In genomic region chr9:94847624-94848023, GRCm38 (mm10) we compare ENCODE assay signal across 28 mouse cellular contexts.
DNase-seq lines count a peak whose midpoint lies in the region; ATAC-seq and TF ChIP-seq lines count a peak whose summit lies in the region.
"Had no signal": no experiment of that assay in that cellular context is flagged by ENCODE, and none has a peak within 500 bp of the region (broad histone marks: within the 10 kb centered on the region; RNA-seq: fewer than 3 reads in every experiment).

No protein-coding gene starts in this region.

- no peak overlapping the region for H3K4me3 ChIP-seq in lung, embryonic 14.5 days (ENCODE audit: low read depth, low read length)
- no peak overlapping the region for H3K4me3 ChIP-seq in lung, postnatal 0 days (ENCODE audit: low read depth, low read length)
- H3K4me3 ChIP-seq in forebrain, embryonic 15.5 days, result no peak overlapping the region
- H3K4me3 ChIP-seq: embryonic facial prominence, embryonic 12.5 days; embryonic facial prominence, embryonic 15.5 days; erythroblast, embryonic 14.5 days; forebrain, embryonic 12.5 days; gastrocnemius, adult 2 months; hindbrain, embryonic 12.5 days; hindbrain, embryonic 15.5 days had no signal

- no peak overlapping the region for H3K4me2 ChIP-seq in lung, embryonic 14.5 days
- no peak overlapping the region for H3K4me2 ChIP-seq in lung, postnatal 0 days (replicated peaks; ENCODE audit: low read depth, low read length)
- H3K4me2 ChIP-seq in forebrain, embryonic 15.5 days (replicated peaks), result no peak overlapping the region
- H3K4me2 ChIP-seq: embryonic facial prominence, embryonic 12.5 days; embryonic facial prominence, embryonic 15.5 days; forebrain, embryonic 12.5 days; heart, embryonic 11.5 days; hindbrain, embryonic 12.5 days; hindbrain, embryonic 15.5 days had no signal

- ATAC-seq in lung, embryonic 14.5 days (ENCODE audit: insufficient read depth), result peak; percentile 80; the same call in 1 of the 2 replicates
- ATAC-seq in lung, postnatal 0 days, result peak; percentile 88
- no peak for ATAC-seq in erythroblast, adult 5-6 weeks (replicated peaks; ENCODE audit: low FRiP score, poor library complexity, severe bottlenecking)
- no peak for ATAC-seq in forebrain, embryonic 15.5 days (replicated peaks)
- ATAC-seq: forebrain, embryonic 16.5 days; Patski had no signal

- H3K27ac ChIP-seq in lung, embryonic 14.5 days (ENCODE audit: low read depth), result no peak overlapping the region
- no peak overlapping the region for H3K27ac ChIP-seq in lung, postnatal 0 days (ENCODE audit: low read length)
- H3K27ac ChIP-seq in forebrain, embryonic 15.5 days (replicated peaks), result no peak overlapping the region
- H3K27ac ChIP-seq: embryonic facial prominence, embryonic 12.5 days; embryonic facial prominence, embryonic 15.5 days; forebrain, embryonic 12.5 days; gastrocnemius, adult 2 months; hindbrain, embryonic 12.5 days; hindbrain, embryonic 15.5 days had no signal

- 63% methylated on average over 6 of the region's 6 CpGs for WGBS in lung, embryonic 14.5 days
- 54% methylated on average over 6 of the region's 6 CpGs for WGBS in lung, postnatal 0 days
- 94% methylated on average over 6 of the region's 6 CpGs for WGBS in forebrain, embryonic 15.5 days

- no peaks in the 10 kb centered on the region for H3K36me3 ChIP-seq in lung, embryonic 14.5 days (ENCODE audit: insufficient read depth)
- no peaks in the 10 kb centered on the region for H3K36me3 ChIP-seq in lung, postnatal 0 days (ENCODE audit: insufficient read depth, low read length)
- H3K36me3 ChIP-seq in forebrain, embryonic 15.5 days, result no peaks in the 10 kb centered on the region
- H3K36me3 ChIP-seq: embryonic facial prominence, embryonic 12.5 days; embryonic facial prominence, embryonic 15.5 days; forebrain, embryonic 12.5 days; G1E; hindbrain, embryonic 12.5 days; hindbrain, embryonic 15.5 days had no signal

- no peaks in the 10 kb centered on the region for H3K27me3 ChIP-seq in lung, embryonic 14.5 days (ENCODE audit: insufficient read depth, low read length)
- H3K27me3 ChIP-seq in lung, postnatal 0 days (replicated peaks; ENCODE audit: insufficient read depth, low read length), result no peaks in the 10 kb centered on the region
- H3K27me3 ChIP-seq in forebrain, embryonic 15.5 days, result no peaks in the 10 kb centered on the region
- H3K27me3 ChIP-seq: CH12.LX; embryonic facial prominence, embryonic 12.5 days; embryonic facial prominence, embryonic 15.5 days; forebrain, embryonic 12.5 days; hindbrain, embryonic 12.5 days; hindbrain, embryonic 15.5 days; Patski had no signal

- peak; percentile 87 for TF ChIP-seq EP300 in lung, postnatal 0 days (IDR thresholded peaks at IDR 0.05)

- no peak for TF ChIP-seq CTCF in lung, embryonic 14.5 days (IDR thresholded peaks at IDR 0.05; ENCODE audit: low read depth)
- no peak for TF ChIP-seq CTCF in lung, postnatal 0 days (IDR thresholded peaks at IDR 0.05)

- DNase-seq in lung, adult 18-20 months, result peak; percentile 46 to 54
- DNase-seq in lung, embryonic 14.5 days, result peak; percentile 78
- DNase-seq in lung, postnatal 0 days (ENCODE audit: low spot score), result peak; percentile 82
- peak; percentile 61 for DNase-seq in lung, postnatal 25 days (ENCODE audit: low spot score)
- DNase-seq in spleen, postnatal 36 days (ENCODE audit: low spot score in 2 of 2), result no peak
- DNase-seq in kidney, adult 18-20 months, result no peak
- DNase-seq: adrenal gland, postnatal 10 days; adrenal gland, postnatal 36 days; B cell, adult 2 months; cerebellum, adult 18-20 months; cerebellum, adult 9-11 months; cerebellum, postnatal 25 days; gastrocnemius, adult 2 months; gastrocnemius, postnatal 14 days; heart, adult 11 months had no signal

- H3K9ac ChIP-seq in lung, embryonic 14.5 days, result no peak overlapping the region
- no peak overlapping the region for H3K9ac ChIP-seq in lung, postnatal 0 days (replicated peaks; ENCODE audit: low read depth)
- no peak overlapping the region for H3K9ac ChIP-seq in forebrain, embryonic 15.5 days (replicated peaks)
- H3K9ac ChIP-seq: embryonic facial prominence, embryonic 12.5 days; embryonic facial prominence, embryonic 15.5 days; forebrain, embryonic 12.5 days; hindbrain, embryonic 12.5 days; hindbrain, embryonic 15.5 days had no signal

- H3K9me3 ChIP-seq in lung, embryonic 14.5 days (ENCODE audit: low read depth, low read length), result no peaks in the 10 kb centered on the region; the same call in 1 of the 2 replicates
- H3K9me3 ChIP-seq in lung, postnatal 0 days (ENCODE audit: low read length), result no peaks in the 10 kb centered on the region
- no peaks in the 10 kb centered on the region for H3K9me3 ChIP-seq in forebrain, embryonic 15.5 days
- H3K9me3 ChIP-seq: embryonic facial prominence, embryonic 12.5 days; embryonic facial prominence, embryonic 15.5 days; forebrain, embryonic 12.5 days; hindbrain, embryonic 12.5 days; hindbrain, embryonic 15.5 days had no signal

- no peaks in the 10 kb centered on the region for H3K4me1 ChIP-seq in lung, embryonic 14.5 days (ENCODE audit: insufficient read depth)
- no peaks in the 10 kb centered on the region for H3K4me1 ChIP-seq in lung, postnatal 0 days (ENCODE audit: insufficient read depth, low read depth, low read length)
- H3K4me1 ChIP-seq in forebrain, embryonic 15.5 days, result no peaks in the 10 kb centered on the region
- H3K4me1 ChIP-seq: embryonic facial prominence, embryonic 12.5 days; embryonic facial prominence, embryonic 15.5 days; forebrain, embryonic 12.5 days; hindbrain, embryonic 12.5 days; hindbrain, embryonic 15.5 days had no signal

Comparison
In these comparisons a context has a peak if more than half of its experiments do, and no peak if none do; other contexts are left out.
1. DNase-seq: peak in lung, adult 18-20 months (2 of 2), lung, embryonic 14.5 days (single experiment), lung, postnatal 0 days (single experiment) and lung, postnatal 25 days (single experiment); none in spleen, postnatal 36 days (0 of 2) and kidney, adult 18-20 months (single experiment).
2. ATAC-seq: peak in lung, embryonic 14.5 days (single experiment) and lung, postnatal 0 days (single experiment); none in erythroblast, adult 5-6 weeks (single experiment) and forebrain, embryonic 15.5 days (single experiment).